In genomic region chr8:104632486-104632885, GRCm38 (mm10) we compare ENCODE assay signal across 12 mouse cellular contexts. TPM values are rescaled to one million over a fixed set of nuclear protein-coding genes. Genes with fewer than 3 reads are reported as not detected.
DNase-seq lines count a peak whose midpoint lies in the region; ATAC-seq lines count a peak whose summit lies in the region.
"Had no signal": no experiment of that assay in that cellular context is flagged by ENCODE, and none has a peak within 500 bp of the region (broad histone marks: within the 10 kb centered on the region; RNA-seq: fewer than 3 reads in every experiment).

No protein-coding gene starts in this region.

- intact Hi-C loops in left cerebral cortex, postnatal 4 days (cut with DNase I): no loop called here

- H3K27ac ChIP-seq in forebrain, embryonic 13.5 days: no peak overlapping the region
- H3K27ac ChIP-seq in forebrain, embryonic 10.5 days: no peak overlapping the region
- H3K27ac ChIP-seq in limb, embryonic 10.5 days: peak overlapping the region; percentile 73; the same call in 1 of the 2 replicates
- H3K27ac ChIP-seq: midbrain, embryonic 12.5 days had no signal

- H3K4me1 ChIP-seq in forebrain, embryonic 13.5 days: peaks cover 7% of the 10 kb centered on the region
- H3K4me1 ChIP-seq in forebrain, embryonic 10.5 days: peaks cover 28% of the 10 kb centered on the region
- H3K4me1 ChIP-seq in limb, embryonic 10.5 days: peaks cover 34% of the 10 kb centered on the region

- WGBS in forebrain, embryonic 13.5 days: 56% methylated on average over 6 of the region's 6 CpGs
- WGBS in forebrain, embryonic 10.5 days: 75% methylated on average over 6 of the region's 6 CpGs
- WGBS in limb, embryonic 10.5 days: 71% methylated on average over 6 of the region's 6 CpGs

- no peak overlapping the region for H3K4me3 ChIP-seq in forebrain, embryonic 13.5 days
- no peak overlapping the region for H3K4me3 ChIP-seq in forebrain, embryonic 10.5 days
- H3K4me3 ChIP-seq in limb, embryonic 10.5 days: no peak overlapping the region
- H3K4me3 ChIP-seq: erythroblast, embryonic 14.5 days; midbrain, embryonic 12.5 days; stomach, embryonic 15.5 days had no signal

- H3K4me2 ChIP-seq in forebrain, embryonic 13.5 days: no peak overlapping the region
- H3K4me2 ChIP-seq: midbrain, embryonic 12.5 days had no signal

- peaks cover 21% of the 10 kb centered on the region; the same call in 1 of the 2 replicates for H3K36me3 ChIP-seq in forebrain, embryonic 13.5 days (ENCODE audit: poor library complexity, severe bottlenecking)
- peaks cover 12% of the 10 kb centered on the region; the same call in 1 of the 2 replicates for H3K36me3 ChIP-seq in forebrain, embryonic 10.5 days (replicated peaks)
- H3K36me3 ChIP-seq in limb, embryonic 10.5 days: peaks cover 17% of the 10 kb centered on the region
- H3K36me3 ChIP-seq: stomach, embryonic 15.5 days had no signal

- peaks cover 22% of the 10 kb centered on the region for H3K27me3 ChIP-seq in forebrain, embryonic 13.5 days
- peaks cover 47% of the 10 kb centered on the region for H3K27me3 ChIP-seq in forebrain, embryonic 10.5 days (ENCODE audit: poor library complexity, severe bottlenecking)
- H3K27me3 ChIP-seq in limb, embryonic 10.5 days (ENCODE audit: low read depth, poor library complexity, severe bottlenecking): peaks cover 40% of the 10 kb centered on the region

- H3K9me3 ChIP-seq in forebrain, embryonic 13.5 days (replicated peaks): no peaks in the 10 kb centered on the region
- no peaks in the 10 kb centered on the region for H3K9me3 ChIP-seq in forebrain, embryonic 10.5 days
- no peaks in the 10 kb centered on the region for H3K9me3 ChIP-seq in limb, embryonic 10.5 days (replicated peaks)
- H3K9me3 ChIP-seq: midbrain, embryonic 12.5 days; stomach, embryonic 15.5 days had no signal

- no peak for DNase-seq in forebrain, embryonic 10.5 days (ENCODE audit: extremely low spot score, low spot score)
- peak; percentile 15 to 44 for DNase-seq in left cerebral cortex, adult 18-20 months (ENCODE audit: low spot score in 2 of 2)
- DNase-seq in left cerebral cortex, postnatal 4 days: no peak
- peak; percentile 33 for DNase-seq in R1 (ENCODE audit: low read depth, low spot score)
- DNase-seq in limb, embryonic 10.5 days (ENCODE audit: low spot score): no peak
- DNase-seq in ovary, postnatal 14 days (ENCODE audit: low spot score): no peak
- DNase-seq in ovary, postnatal 36 days (ENCODE audit: low spot score): no peak

- H3K9ac ChIP-seq in forebrain, embryonic 13.5 days: no peak overlapping the region
- H3K9ac ChIP-seq: midbrain, embryonic 12.5 days; stomach, embryonic 15.5 days had no signal

- ATAC-seq in forebrain, embryonic 13.5 days: peak; percentile 33; the same call in 1 of the 2 replicates

RNA-seq across cellular contexts. Expression of gene Rrad, which starts 1.4 kb away (rescaled TPM):
- 1.3 and 2.4 TPM in 2 replicates for polyA plus RNA-seq in forebrain, embryonic 13.5 days (2015; fragmentation: Nextera tagmentation; extraction: Ambion mirVana)
- polyA plus RNA-seq in forebrain, embryonic 10.5 days (2016; fragmentation: Nextera tagmentation; extraction: Ambion mirVana): 1.1 and 1.5 TPM in 2 replicates
- total RNA-seq in left cerebral cortex, adult 18-20 months (2021): 1 to 10 TPM; 3.4 to 5.2 TPM
- 1 to 10 TPM; 3.2 to 3.3 TPM for total RNA-seq in left cerebral cortex, postnatal 4 days (2021)
- polyA plus RNA-seq in limb, embryonic 10.5 days (2016; fragmentation: Nextera tagmentation; extraction: Ambion mirVana): 2.0 and 3.2 TPM in 2 replicates

RNA-seq across cellular contexts. Expression of gene Cdh16, which starts 8.3 kb away (rescaled TPM):
- polyA plus RNA-seq in forebrain, embryonic 13.5 days (2015; fragmentation: Nextera tagmentation; extraction: Ambion mirVana): not detected in 2 replicates
- polyA plus RNA-seq in forebrain, embryonic 10.5 days (2016; fragmentation: Nextera tagmentation; extraction: Ambion mirVana): not detected in 2 replicates
- not detected for total RNA-seq in left cerebral cortex, adult 18-20 months (2021)
- not detected for total RNA-seq in left cerebral cortex, postnatal 4 days (2021)
- 0.13 TPM in 1 of 2 replicates, not detected in the other for polyA plus RNA-seq in limb, embryonic 10.5 days (2016; fragmentation: Nextera tagmentation; extraction: Ambion mirVana)
- total RNA-seq: layer of hippocampus, adult 18-20 months had no signal
- polyA plus RNA-seq: erythroblast, embryonic 14.5 days; midbrain, embryonic 12.5 days had no signal

RNA-seq across cellular contexts. Expression of gene Ciao2b, which starts 9.3 kb away (rescaled TPM):
- polyA plus RNA-seq in forebrain, embryonic 13.5 days (2015; fragmentation: Nextera tagmentation; extraction: Ambion mirVana): 140 and 149 TPM in 2 replicates
- polyA plus RNA-seq in forebrain, embryonic 10.5 days (2016; fragmentation: Nextera tagmentation; extraction: Ambion mirVana): 97.5 and 102 TPM in 2 replicates
- total RNA-seq in left cerebral cortex, adult 18-20 months (2021): 10 to 100 TPM; 30.0 to 35.5 TPM
- 10 to 100 TPM; 34.7 to 39.2 TPM for total RNA-seq in left cerebral cortex, postnatal 4 days (2021)
- 95.6 and 105 TPM in 2 replicates for polyA plus RNA-seq in limb, embryonic 10.5 days (2016; fragmentation: Nextera tagmentation; extraction: Ambion mirVana)

RNA-seq across cellular contexts. Expression of gene Pdp2, which starts 41.2 kb away (rescaled TPM):
- 15.2 and 17.2 TPM in 2 replicates for polyA plus RNA-seq in forebrain, embryonic 13.5 days (2015; fragmentation: Nextera tagmentation; extraction: Ambion mirVana)
- 14.2 and 14.6 TPM in 2 replicates for polyA plus RNA-seq in forebrain, embryonic 10.5 days (2016; fragmentation: Nextera tagmentation; extraction: Ambion mirVana)
- total RNA-seq in left cerebral cortex, adult 18-20 months (2021): 1 to 10 TPM; 7.7 to 8.9 TPM
- total RNA-seq in left cerebral cortex, postnatal 4 days (2021): 10 to 100 TPM; 13.0 to 13.6 TPM
- polyA plus RNA-seq in limb, embryonic 10.5 days (2016; fragmentation: Nextera tagmentation; extraction: Ambion mirVana): 14.5 and 14.8 TPM in 2 replicates

Comparison
In these comparisons a context has a peak if more than half of its experiments do, and no peak if none do; other contexts are left out.
1. DNase-seq: peak in left cerebral cortex, adult 18-20 months (2 of 2) and R1 (single experiment); none in forebrain, embryonic 10.5 days (single experiment), left cerebral cortex, postnatal 4 days (single experiment), limb, embryonic 10.5 days (single experiment), ovary, postnatal 14 days (single experiment) and ovary, postnatal 36 days (single experiment).